Mouse (Mus musculus): ENCODE measurements at regions not wholly inside any gene's neighbourhood (a gene's known extent, or its start where the extent isn't known, plus 50 kb on each side); places are given as distances from the start of the nearest gene placed in this dataset.

DNA sequence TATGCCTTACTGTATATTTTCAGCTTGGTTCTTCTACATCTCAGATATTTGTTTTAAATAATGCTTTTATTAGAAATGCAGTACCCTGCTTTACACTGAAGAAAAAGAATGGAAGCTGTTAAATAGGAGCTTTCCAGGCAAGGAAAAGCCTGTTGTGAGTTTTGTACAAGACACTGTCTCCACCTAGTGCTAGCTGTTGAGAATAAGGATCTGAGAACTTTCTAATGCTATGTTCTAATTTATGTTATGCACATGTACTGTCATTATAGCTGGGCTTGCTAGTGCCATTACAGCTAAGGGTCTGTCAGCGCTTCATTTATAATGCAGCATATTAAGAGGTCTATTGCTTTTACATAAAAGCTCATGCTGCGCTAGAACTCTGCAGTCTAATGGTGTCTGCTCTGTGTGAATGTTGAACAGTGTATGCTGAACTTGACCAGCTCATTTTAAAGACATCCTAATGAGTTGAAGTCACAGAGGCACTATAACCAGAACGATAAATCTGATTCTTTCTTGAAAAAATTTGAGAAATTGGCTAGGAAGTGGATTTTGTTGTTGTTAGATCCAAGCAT is 315.4 kb upstream of the Dnajc24 start:
- no peak for DNase-seq

DNA sequence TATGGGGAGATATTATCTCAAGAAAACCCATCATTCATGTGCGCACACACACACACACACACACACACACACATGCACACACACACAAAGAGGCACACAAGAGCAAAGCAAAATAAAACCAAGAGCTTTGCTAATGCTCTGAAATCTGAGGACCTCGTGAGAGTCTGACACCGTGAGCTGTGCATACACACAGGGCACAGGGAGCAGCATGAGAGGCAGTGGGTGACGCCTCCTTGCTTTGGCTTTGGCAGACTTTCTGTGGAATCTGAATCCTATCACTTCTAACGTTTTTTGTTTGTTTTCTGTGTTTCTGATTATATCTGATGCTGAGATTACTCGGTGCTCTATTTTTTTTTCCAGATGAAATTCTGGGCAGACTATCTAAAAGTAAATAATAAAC is 343.4 kb upstream of the Dnajc24 start:
- DNase-seq = no peak

DNA sequence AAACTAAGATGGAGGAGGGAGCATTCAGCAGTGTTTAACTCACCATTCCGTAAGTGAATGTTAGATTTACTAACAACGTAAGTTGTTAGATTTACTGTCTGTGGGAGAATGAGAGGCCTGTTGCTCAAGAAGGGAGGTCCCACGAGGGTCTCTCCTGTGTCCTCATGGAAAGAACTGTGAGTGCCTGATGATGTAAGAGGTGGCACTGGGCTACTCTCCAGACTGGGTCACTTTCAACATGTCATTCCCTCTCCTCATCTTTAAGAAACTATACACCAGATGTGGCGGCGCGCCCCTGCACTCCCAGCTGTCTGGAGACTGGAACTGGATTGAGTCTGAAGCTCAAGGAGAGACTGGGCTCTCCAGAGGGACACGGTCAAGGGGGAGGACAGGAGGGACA is 343.9 kb upstream of the Dnajc24 start:
- no peak for DNase-seq

DNA sequence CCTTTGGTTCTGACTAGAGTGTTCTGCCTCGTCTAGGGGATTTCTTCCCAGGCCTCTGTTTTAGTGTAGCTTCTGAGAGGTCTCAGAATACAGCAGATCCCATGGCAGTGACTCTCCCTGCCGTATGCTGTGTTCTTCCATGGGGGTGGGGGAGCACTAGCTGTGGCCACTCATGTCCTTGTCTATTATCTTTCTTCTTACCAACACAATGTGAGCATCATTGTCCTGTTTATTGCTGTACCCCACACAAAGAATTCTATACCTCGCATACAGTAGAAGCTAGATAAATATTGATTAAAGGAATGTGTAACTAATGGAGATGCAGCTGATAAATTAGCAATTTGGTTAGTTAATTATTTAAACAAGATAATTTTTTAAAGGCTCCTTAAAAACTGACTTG is 337.5 kb upstream of the Mpped2 start:
- DNase-seq = no peak

DNA sequence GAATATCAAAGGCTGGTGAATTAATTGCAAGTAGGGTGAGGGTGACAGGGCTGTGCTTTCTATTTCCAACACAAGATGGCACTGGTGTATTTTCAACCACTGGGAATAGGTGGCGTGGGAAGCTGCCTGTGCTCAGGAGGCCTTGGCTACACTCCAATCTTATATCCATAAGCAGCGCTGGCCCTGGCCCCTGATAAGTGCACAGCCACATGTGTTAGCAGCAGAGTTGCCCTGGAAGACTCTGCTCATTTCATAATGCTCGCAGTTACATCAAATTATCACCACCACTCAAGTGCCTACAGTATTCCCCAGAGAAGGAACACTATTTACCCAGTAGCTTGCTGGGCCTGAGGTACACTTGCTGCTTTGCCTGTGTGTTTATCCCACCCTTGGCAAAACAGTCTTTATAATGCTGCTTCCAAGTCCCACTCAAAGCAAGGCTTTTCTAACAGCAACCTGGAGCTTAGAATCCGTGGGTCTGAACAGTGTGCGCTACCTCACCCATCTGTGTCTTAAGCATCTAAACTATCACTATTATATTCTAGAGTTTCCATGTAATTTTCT is 337.0 kb upstream of the Mpped2 start:
- peak in 1 of 2 experiments; percentile 6 for DNase-seq

DNA sequence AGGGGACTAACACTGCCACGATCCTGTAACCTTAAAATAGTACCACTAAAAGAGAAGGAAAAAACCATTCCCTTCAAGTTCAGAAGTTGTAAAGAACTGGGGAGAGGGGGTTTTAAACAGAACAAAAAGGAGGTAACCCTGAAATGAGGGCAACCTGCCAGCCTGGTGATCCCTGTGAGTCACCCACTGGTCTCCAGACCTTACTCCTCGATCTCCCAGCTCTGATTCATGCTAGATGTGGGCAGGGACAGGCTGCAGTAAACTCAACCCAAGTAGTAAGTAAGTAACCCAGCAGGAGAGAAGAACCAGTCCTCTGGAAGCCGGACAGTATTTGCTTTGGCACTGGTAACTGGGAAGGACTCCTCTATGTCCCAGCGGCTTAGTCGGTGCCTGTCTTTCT is 324.4 kb upstream of the Mpped2 start:
- DNase-seq = no peak

DNA sequence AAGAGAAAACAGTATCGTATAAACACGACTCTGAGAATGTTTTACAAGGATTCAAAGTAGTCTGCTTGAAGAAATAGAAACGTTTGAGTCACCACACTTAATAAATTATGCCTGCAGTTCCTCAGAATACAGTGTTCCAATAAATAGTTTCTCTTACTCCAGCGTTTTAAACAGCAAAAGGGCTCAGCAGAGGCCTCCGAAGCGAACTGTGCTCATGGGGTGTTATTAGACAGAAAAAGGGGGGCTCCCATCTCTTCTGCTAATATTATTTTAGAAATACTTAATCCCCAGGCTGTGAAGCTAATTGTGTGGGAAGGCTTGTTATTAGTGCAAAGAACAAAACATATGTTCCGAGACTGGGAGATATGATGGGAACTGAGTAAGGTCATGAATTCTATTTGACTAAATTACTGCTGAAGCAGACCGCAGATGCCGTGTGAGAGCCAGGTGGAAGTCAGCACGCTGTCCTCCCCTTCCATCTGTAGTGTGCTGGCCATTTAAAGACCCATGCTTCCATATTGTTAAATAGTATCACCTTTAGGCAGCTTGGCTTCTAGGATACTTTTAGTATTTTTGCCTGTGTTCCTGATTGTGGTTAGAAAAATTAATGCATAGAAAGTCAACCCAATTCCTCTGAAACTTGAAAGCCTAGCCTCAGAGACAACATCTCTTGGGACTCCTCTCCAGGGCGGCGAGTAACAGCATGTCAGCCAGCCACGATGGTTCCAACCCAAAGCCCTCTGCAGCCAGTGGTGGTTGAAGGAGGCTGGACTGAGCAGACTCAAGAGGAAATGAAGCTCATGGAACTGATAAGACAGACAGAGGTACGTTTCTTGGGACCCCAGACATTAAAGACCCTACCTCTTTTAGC is 309.4 kb upstream of the Mpped2 start:
- no peak for DNase-seq

DNA sequence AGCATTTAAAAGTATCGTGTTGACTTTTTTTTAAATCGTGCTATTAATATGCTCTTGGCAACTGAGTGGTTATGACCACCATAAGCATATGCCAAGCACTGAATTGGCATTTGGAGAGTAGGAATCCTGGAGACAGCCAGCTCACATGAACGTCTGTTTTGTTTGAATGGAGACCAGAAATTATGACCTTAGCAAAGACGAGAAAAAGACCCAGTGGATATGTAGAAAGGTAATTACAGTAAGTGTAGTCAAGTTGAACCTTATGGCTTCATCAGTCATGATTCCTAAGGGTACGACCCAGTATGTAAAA is 308.8 kb upstream of the Mpped2 start:
- no peak for DNase-seq

DNA sequence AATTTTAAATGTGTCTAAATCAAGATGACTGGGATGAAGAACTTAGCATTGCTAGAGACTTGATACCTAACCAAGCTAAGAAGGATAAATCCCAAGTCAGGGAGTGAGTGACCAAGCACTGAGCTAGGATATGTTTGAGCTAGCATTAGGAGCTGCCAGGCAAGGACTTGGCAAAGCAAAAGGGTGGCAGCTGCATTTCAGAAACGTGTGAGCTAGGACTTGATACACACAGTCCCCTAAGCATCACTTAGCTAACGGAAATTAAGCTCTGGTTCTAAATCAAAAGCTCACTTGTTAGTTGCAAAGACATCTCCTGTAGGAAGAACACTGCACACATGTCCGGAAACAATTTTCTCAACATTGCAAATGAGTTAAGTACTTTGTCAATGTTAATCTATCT is 308.2 kb upstream of the Mpped2 start:
- no peak for DNase-seq

DNA sequence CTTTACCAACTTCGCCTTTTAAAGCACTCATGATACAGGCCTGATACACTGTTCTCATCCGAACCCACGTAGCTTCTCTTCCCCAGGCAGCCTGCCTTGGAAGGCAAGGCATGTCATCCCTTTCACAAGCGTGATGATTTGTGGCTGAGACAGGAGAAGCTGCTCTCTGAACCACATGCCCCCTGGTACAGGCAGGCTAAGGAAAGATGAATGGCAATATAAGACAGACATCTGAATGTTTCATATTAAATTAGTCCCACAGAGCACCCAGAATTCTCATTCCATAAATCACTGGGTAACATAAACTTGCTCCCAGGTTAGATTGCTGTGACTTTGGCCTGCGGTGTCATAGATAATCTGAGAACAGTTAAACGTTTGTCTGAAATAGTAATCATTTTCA is 280.9 kb upstream of the Mpped2 start:
- DNase-seq = no peak

DNA sequence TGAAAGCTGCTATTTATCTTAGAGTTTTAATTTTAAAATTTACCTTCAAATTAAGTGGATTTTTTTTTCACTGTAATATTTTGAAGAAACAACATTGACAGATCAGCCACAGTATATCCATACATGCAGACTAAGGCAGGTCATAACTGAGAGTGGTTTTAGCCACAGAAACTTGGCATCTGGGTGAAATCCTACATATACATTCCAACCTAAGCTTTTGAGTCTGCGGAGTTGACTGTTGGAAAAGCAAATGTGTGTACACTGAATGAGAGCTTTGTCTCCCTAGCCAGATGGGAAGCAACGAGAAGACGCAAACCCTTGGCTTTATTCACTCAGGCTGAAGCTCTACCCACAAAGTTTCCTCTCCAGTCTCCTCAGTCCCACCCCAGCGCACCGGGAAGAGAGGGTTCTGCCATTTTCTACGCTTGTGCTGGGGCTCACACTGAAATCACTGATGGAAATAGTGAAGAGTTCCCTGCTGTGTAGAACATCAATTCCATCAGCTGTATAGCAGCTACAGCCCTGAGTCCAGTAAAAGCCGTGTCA is 277.5 kb upstream of the Mpped2 start:
- no peak for DNase-seq

DNA sequence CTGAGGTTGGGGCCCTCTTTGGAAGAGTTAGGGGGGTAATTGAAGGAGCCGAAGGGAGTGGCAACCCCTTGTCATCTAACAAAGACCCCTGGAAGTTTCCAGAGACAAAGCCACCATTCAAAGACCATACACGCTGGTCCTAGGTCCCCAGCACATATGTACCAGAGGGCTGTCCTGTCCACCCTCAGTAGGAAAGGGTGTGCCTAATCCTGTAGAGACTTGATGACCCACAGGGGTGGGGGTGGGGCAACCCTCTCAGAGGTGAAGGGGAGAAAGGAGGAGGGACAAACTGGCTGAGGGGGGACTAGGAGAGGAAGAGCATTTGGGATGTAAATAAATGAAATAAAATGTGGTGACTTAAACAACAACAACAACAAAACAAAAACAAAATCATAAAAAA is 274.9 kb upstream of the Mpped2 start:
- no peak for DNase-seq

DNA sequence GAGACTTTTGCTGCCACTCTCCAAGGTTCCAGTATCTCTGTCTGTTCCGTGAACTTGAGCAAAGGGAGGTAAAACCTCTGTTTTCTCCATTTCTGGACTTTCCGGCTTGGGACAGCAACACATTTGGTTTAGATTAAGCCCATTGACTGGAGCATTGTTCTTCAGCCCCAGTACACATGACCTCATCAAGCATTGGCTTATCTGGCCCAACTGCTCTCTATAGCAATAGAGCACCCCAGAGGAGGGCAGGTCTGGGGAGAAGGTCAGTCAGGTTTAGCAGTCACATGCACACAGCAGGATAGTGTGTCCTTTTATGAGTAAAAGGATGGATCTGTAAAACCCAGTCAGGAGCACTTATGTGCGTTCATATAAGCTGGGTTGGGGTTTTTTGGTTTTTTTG is 268.1 kb upstream of the Mpped2 start:
- DNase-seq = no peak

DNA sequence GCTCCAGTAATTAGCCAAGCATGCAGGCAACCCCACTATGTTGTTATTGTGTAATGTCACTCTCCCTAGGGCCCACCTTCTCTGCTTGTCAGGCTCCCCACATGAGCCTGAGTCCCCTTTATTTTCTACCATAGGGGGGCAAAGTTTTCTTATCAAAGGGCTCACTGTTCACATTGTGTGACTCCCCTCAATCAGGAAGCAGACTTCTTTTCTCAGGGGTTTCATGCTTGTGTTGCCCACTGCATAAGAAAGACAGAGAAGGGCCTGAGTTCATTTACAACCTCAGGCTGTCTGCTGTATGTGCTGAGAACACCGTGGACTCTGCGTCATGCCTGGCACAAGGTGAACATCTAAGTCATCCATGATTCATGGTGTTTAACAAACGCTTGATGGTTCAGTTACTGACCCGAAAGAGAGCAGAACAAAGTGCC is 267.6 kb upstream of the Mpped2 start:
- no peak for DNase-seq

DNA sequence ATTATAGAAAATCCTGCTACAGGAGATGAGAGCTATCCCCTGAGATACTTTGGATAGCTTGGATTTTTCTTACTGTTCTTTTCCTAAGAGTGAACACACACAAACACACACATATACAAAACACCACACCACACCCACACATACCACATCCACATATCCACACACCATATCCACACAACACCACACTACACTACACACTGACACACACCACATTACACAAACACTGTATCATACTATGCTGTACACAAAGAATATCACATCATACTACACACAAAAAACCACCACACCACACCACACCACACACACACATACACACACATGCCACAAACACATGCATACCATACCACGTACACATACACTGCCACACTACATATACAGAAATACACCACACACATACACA is 267.1 kb upstream of the Mpped2 start:
- no peak for DNase-seq

DNA sequence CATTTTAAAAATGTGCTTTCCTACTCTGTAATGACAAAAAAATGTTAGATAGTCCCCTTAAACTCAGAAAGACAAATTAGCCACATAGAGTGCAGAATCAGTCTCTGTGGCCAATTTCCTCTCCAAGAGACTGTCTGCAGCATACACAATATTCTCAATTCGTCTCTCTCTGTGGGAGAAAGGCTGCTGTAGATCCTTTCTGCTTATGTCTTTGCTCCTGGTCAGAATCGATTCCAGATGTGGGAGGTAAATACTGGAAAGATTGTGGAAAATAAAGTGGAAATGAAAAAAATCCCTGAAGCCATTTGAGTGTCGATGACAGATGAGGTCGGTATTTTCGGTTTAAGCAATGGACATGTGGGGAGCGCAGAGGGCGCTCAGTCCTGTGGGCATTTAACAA is 265.8 kb upstream of the Mpped2 start:
- DNase-seq = no peak

DNA sequence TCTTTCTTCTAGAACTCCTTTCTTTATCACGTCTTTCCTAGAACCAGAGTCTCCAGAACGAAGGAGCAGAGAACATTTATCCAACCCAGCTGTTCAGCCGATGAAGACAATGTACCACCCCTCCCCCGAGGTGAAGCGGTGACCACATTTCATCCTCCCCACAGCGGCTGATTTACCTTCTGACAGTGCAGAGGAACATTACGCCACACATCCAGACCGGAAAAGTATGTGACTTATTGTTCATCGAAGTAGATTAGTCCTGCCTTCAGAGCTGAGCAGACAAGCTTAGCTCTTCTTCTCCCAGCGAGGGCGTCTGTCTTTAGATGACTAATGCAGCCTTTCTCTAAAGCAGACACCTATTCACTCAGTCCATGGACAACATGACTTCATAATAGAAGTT is 264.2 kb upstream of the Mpped2 start:
- no peak for DNase-seq

DNA sequence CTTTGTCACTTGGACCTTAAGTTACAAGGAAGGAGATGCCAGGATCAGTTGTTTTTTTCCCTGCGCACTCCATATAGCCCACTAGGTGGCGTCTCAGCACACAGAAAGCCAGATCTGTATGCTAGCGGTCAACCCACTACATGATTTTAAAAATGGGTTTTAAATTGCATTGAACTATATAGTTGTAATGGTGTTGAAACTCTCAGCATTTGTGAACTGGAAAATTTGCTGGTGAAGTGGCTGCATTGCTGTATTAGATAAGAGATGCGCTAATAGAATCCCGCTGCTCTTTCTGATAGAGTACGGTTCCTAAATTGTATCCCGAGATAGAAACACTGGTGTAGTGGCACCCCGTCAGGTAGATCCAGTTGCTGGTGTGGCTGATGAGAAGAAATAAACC is 261.9 kb upstream of the Mpped2 start:
- DNase-seq = peak; percentile 3 to 25

DNA sequence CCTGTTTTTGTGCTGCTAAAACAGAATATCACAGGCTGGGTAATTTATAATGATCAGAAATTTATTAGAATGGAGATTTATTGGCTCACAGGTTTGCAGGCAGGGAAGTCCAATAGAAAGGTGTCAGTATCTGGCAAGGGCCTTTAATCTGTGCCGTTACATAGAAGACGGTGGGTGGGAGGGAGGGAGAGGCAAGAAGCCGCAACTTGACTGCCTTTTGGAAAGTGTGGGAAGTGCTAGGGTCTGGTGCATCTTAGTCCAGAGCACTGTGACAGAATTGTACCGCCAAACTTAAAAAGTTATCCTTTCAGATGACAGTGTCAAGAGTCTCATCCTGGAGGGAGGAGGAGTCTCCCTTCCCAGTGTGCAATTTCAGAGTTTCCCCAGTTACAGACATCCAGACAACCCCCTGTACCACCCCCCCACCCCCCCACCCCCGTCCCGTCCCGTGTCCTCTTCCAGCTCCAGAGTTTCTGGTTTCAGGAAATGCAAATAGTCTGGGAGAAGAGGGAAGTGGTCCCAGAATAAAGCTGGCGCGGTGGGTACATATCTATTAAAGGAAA is 261.4 kb upstream of the Mpped2 start:
- no peak for DNase-seq

DNA sequence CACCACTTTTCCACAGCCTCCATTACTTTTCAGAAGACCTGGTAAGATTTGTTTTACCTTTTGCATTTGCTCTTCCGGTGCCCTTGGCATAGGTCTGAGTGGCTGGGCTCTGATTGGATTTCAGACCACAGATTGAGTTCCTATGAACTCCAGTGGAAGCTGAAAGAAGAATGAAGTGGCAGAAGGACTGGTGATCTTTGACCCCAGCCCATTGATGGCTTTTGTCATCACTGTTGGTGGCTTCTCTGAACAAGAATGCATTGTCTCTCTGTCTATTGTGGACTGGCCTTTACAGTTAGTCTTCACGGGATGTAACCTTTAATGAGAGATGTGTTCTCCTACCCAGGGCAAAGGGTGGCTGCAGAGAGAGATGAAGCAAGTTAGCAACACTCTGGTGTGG is 256.9 kb upstream of the Mpped2 start:
- DNase-seq = no peak

DNA sequence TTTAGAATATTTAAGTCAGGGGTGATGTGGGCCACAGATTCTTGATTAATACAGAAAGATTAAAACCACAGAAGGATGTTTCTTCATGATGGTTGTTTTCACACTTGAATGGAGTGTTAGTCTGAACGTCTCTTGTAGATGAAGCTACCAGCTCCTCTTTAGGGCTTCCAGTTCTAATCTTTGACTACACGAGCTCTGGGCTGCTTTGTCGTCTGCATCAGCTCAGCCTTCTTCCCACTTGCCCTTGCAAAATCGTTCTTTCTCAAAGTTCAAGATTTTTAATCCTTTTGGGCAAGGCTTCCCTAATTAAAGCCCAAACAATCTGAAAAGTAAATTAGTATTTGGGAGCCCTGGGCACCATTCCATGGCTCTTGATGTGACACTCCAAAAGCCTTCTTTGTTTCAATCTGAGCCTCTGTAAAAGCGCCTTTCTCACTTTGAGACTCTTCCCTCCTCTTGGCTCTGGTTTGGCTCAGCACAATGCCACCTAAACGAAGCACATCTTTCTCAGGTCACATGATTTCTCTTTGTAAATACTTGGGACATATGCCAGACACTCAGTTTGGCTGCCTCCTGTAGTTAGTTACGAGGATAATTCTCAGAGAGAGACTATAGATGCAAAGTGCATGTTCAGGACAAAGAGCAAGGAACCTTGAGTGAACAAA is 238.6 kb upstream of the Mpped2 start:
- DNase-seq = no peak

DNA sequence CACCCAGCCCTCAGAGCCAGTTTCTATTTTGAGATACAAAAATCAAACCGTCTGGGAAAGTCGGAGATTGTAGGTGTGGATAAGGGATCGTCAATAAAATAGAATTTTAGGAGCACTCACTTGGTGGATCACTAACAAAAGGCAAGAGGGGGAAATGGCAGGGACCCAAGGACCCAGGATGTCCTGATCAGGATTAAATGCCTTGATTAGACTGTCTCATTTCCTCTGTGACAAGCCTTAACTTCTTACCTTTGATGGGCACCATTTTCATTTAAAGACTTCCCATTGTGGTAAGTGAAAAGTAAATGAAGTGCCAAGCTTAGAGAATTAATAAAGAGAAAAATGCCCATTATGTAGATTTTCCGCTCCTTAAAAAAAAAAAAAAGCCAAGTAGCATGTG is 238.0 kb upstream of the Mpped2 start:
- DNase-seq = no peak

DNA sequence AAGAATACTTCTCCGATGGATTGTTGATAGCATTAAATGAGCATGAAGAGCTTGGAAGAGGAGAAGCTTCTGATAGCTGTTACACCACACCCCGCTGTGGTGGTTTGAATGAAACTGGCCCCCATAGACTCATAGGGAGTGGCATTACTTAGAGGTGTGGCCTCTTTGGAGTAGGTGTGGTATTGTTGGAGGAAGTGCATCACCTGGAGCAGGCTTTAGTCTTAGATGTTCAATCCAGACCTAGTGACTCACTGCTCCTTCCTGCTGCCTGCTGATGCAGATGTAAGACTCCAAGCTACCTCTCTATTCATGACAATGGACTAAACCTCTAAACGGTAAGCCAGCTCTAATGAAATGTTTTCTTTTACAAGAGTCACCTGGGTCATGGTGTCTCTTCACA is 237.1 kb upstream of the Mpped2 start:
- no peak for DNase-seq

Data from lung, adult 18-20 months (tissue).